Mouse (Mus musculus) 3134 (cell line): Measurements from ENCODE around the gene Rbms3.

Experiments
- DNase-seq: peaks from one replicate; pipeline ENCODE4 v3.0.0-alpha.2; 2011; ENCODE audit warnings: low spot score; ENCODE audit not compliant: insufficient read length; ENCODE audit errors: extremely low read depth

The Rbms3 gene

GRCm38 (mm10) chr9:116566711-116567110, 1063.0 kb downstream of the Rbms3 start:
- no peak for DNase-seq

DNA sequence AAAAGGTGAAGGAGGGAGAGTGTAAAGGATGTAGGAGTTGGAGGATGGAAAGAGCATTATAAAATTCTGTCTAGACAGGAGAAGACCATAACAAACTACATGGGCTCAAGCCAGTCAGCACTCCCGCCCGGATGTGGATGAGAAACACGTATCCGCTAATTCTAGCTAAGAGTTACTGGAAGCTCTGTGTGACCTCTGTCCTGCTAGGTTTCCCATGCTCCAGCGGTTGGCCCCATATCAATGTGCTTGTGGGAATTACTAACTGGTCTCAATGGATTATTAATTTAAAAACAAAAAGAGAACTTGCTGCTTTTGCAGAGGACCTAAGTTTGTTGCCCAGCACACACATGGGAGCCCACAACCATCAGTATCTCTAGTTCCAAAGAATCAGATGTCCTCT, 1071.9 kb downstream of the Rbms3 start:
- DNase-seq: no peak

DNA sequence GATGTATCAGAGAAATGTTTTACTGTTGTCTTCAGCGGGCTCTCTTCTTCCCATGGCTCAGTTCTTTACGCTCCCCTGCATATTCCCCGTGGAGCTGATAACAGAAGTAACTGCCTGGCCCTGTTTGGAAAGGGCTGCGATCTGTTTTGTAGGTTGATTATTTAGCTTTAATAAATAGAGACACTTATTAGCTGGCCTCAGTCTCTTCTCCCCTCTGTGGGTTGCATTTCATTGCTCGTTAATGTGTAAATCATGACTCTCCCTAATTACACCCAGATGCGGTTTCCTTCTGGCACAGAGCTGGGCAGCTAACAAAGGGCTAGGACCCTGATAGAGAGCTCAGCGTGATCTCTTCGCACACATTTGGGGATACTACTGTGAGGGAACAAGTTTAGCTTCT, 1073.1 kb downstream of the Rbms3 start:
- no peak for DNase-seq

GRCm38 (mm10) chr9:116553181-116553580, 1076.5 kb downstream of the Rbms3 start:
- peak; percentile 5 for DNase-seq

- DNase-seq: no peak
Observed at GRCm38 (mm10) chr9:116546156-116546555, 1083.6 kb downstream of the Rbms3 start.

DNA sequence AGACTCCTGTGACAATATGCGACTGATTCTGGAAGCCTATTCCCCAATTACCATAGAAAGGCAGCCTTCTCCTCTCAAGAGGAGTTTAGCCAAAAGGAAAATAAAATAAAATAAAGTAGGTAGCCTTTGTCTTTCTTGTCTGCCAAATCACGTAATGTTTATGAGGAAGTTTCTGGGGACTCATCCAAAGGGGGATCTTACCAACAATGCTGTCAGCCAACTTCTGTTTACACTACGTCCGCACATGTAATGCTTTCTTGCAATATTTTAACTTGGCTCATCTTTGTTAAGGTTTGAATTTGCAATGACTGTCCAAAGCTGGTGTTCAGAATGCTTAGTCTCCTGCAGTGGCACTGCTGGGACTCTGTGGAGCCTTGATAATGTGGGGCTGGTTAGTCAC, 1086.9 kb downstream of the Rbms3 start:
- DNase-seq: no peak

DNA sequence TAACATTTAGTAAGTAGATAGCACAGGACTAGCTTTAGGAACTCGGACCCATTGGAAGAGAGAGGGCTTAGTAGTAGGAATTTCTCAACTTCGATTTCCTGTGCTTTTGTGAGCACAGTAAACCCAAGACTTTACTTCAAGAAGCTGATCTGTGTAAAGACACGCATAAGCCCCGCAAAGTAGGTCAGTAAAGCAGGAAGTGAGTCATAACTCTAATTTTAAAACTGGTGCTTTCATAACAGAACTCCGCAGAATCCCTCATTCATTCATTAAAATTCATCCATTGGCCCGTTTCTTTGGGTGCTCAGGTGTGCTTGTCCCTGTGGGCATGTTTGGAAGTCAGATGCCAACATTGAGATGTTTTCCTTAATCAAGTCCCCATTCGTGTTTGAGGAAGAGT, 1087.7 kb downstream of the Rbms3 start:
- DNase-seq: no peak

GRCm38 (mm10) chr9:116535709-116536108, 1094.0 kb downstream of the Rbms3 start:
- no peak for DNase-seq

DNA sequence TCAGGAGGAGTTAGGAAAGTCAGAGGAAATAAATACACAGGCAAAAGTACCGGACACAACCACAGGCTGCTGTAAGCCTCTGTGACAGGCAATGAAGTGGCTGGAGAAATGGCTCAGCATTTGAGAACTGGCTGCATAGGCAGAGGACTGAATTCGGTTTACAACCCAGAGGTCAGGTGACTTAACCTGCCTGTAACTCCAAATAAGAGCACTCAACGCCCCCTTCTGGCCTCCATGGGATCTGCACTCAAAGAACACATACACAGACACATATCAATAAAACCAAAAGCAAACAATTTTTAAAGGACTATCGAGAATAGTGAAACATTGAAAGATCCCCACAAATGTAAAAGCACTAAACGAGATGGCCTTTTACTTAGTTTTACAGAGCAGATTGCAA, 1096.3 kb downstream of the Rbms3 start:
- no peak for DNase-seq

GRCm38 (mm10) chr9:116531121-116531520, 1098.6 kb downstream of the Rbms3 start:
- DNase-seq: no peak

GRCm38 (mm10) chr9:116524386-116524785, 1105.3 kb downstream of the Rbms3 start:
- DNase-seq: no peak
